Mouse (Mus musculus) monocyte, adult 2 months (primary cell): ENCODE results near the gene Bmp6.

ENCODE experiments used
- DNase-seq, 2 experiments: peaks; one replicate each; pipeline ENCODE4 v3.0.0; 2022; ENCODE audit warnings: low spot score in 2 of 2, low read depth in 1 of 2

Gene Bmp6

GRCm38 (mm10) chr13:38344713-38345430, at the start of gene Bmp6:
Gene Bmp6 (plus strand): TSS chr13:38345107.
- DNase-seq, result no peak

GRCm38 (mm10) chr13:38296166-38296565, 48.7 kb upstream of the Bmp6 start:
- no peak for DNase-seq

GRCm38 (mm10) chr13:38296601-38297000, 48.3 kb upstream of the Bmp6 start:
- DNase-seq, result no peak

GRCm38 (mm10) chr13:38311125-38311524, 33.8 kb upstream of the Bmp6 start:
- DNase-seq, result no peak

GRCm38 (mm10) chr13:38312357-38313040, 32.4 kb upstream of the Bmp6 start:
- DNase-seq, result no peak

GRCm38 (mm10) chr13:38314590-38314989, 30.3 kb upstream of the Bmp6 start:
- DNase-seq, result no peak

GRCm38 (mm10) chr13:38318418-38318817, 26.5 kb upstream of the Bmp6 start:
- DNase-seq, result no peak

- DNase-seq, result no peak
Observed at GRCm38 (mm10) chr13:38320354-38320753, 24.6 kb upstream of the Bmp6 start.

- DNase-seq, result no peak
Observed at GRCm38 (mm10) chr13:38324452-38324851, 20.5 kb upstream of the Bmp6 start.

GRCm38 (mm10) chr13:38327377-38327776, 17.5 kb upstream of the Bmp6 start:
- no peak for DNase-seq

- no peak for DNase-seq
Observed at GRCm38 (mm10) chr13:38333496-38333895, 11.4 kb upstream of the Bmp6 start.

GRCm38 (mm10) chr13:38342598-38342997, 2.3 kb upstream of the Bmp6 start:
- DNase-seq, result no peak

GRCm38 (mm10) chr13:38343202-38343601, 1.7 kb upstream of the Bmp6 start:
- no peak for DNase-seq

- no peak for DNase-seq
Observed at GRCm38 (mm10) chr13:38345431-38345820, 519 bp downstream of the Bmp6 start.

GRCm38 (mm10) chr13:38346096-38346915, 1.4 kb downstream of the Bmp6 start:
- DNase-seq, result no peak

GRCm38 (mm10) chr13:38347021-38347774, 2.3 kb downstream of the Bmp6 start:
- DNase-seq, result no peak

GRCm38 (mm10) chr13:38347775-38348135, 2.8 kb downstream of the Bmp6 start:
- no peak for DNase-seq

GRCm38 (mm10) chr13:38349046-38349445, 4.1 kb downstream of the Bmp6 start:
- DNase-seq, result no peak

- no peak for DNase-seq
Observed at GRCm38 (mm10) chr13:38349818-38350217, 4.9 kb downstream of the Bmp6 start.

- DNase-seq, result no peak
Observed at GRCm38 (mm10) chr13:38351996-38352395, 7.1 kb downstream of the Bmp6 start.

GRCm38 (mm10) chr13:38352986-38353385, 8.1 kb downstream of the Bmp6 start:
- DNase-seq, result no peak
